Mouse (Mus musculus) limb, embryonic 13.5 days (tissue): ENCODE measurements around the gene Tubb5. TPM values are rescaled to one million over a fixed set of nuclear protein-coding genes. Genes with fewer than 3 reads are reported as not detected.
A peak's percentile ranks its signal among the peaks of the same experiment; 100 is the strongest.

Source experiments
- ATAC-seq: fragments of 200-750 bp; cut with Nextera tagmentation; 2 replicates; pipeline ENCODE4 v1.8.0; 2017; ENCODE audit warnings: low read depth, moderate number of reproducible peaks, moderate TSS enrichment; ENCODE audit not compliant: low FRiP score
- H3K27ac ChIP-seq: fragments of 300-500 bp; sonication (generic); 2 replicates; pipeline ENCODE4 v1.5.1; 2015; ENCODE audit warnings: inconsistent platforms, mild to moderate bottlenecking, moderate library complexity
- H3K27me3 ChIP-seq: fragments of 300-500 bp; sonication (generic); 2 replicates; pipeline ENCODE4 v1.6.1; 2015; ENCODE audit warnings: mild to moderate bottlenecking, inconsistent platforms
- H3K36me3 ChIP-seq: fragments of 300-500 bp; sonication (generic); 2 replicates; pipeline ENCODE4 v1.6.1; 2015; ENCODE audit warnings: inconsistent platforms, mild to moderate bottlenecking, moderate library complexity
- H3K4me1 ChIP-seq: fragments of 300-500 bp; sonication (generic); 2 replicates; pipeline ENCODE4 v1.6.1; 2015; ENCODE audit warnings: inconsistent platforms
- H3K4me2 ChIP-seq: fragments of 300-500 bp; sonication (generic); replicated peaks from 2 replicates; pipeline ENCODE4 v1.6.1; 2015; ENCODE audit warnings: inconsistent platforms, mild to moderate bottlenecking, moderate library complexity
- H3K4me3 ChIP-seq: fragments of 300-500 bp; sonication (generic); 2 replicates; pipeline ENCODE4 v1.5.1; 2015; ENCODE audit warnings: moderate library complexity, mild to moderate bottlenecking, inconsistent platforms
- H3K9ac ChIP-seq: fragments of 300-500 bp; sonication (generic); 2 replicates; pipeline ENCODE4 v1.6.1; 2015; ENCODE audit warnings: mild to moderate bottlenecking, inconsistent platforms
- H3K9me3 ChIP-seq: fragments of 300-500 bp; sonication (generic); 2 replicates; pipeline ENCODE4 v1.6.1; 2016; ENCODE audit warnings: inconsistent platforms
- WGBS: fragments of 180-500 bp; shearing (Covaris S2); methylation state at CpG from one replicate; pipeline ENCODE4 v1.1.7; 2015; 5-methylcytosine and 5-hydroxymethylcytosine counted together
- polyA plus RNA-seq: library from polyadenylated mRNA; unstranded; fragments of >200 nt; fragmentation: Nextera tagmentation; extraction: Ambion mirVana; gene quantifications from 2 replicates; pipeline ENCODE4 v1.2.1, GENCODE M21; 2015

The Tubb5 gene
- polyA plus RNA-seq, 1 experiment from 2014 or later, result 1,168 TPM

GRCm38 (mm10) chr17:35820111-35820510 lies 18.0 kb downstream of the Tubb5 start:
- H3K4me1 ChIP-seq, result peaks cover 56% of the 10 kb centered on the region
- H3K4me3 ChIP-seq, result no peak overlapping the region
- no peak overlapping the region for H3K4me2 ChIP-seq
- WGBS, result 80% methylated on average over 5 of the region's 5 CpGs
- peaks cover 3% of the 10 kb centered on the region; the same call in 1 of the 2 replicates for H3K36me3 ChIP-seq
- no peak for ATAC-seq
- H3K27ac ChIP-seq, result no peak overlapping the region
- no peak overlapping the region for H3K9ac ChIP-seq
- no peaks in the 10 kb centered on the region for H3K27me3 ChIP-seq
- no peaks in the 10 kb centered on the region for H3K9me3 ChIP-seq

GRCm38 (mm10) chr17:35817226-35817625 lies 20.9 kb downstream of the Tubb5 start:
- H3K4me3 ChIP-seq, result no peak overlapping the region
- ATAC-seq, result no peak
- H3K36me3 ChIP-seq, result no peaks in the 10 kb centered on the region
- 28% methylated on average over 10 of the region's 10 CpGs for WGBS
- no peak overlapping the region for H3K9ac ChIP-seq
- H3K27me3 ChIP-seq, result no peaks in the 10 kb centered on the region
- no peaks in the 10 kb centered on the region for H3K9me3 ChIP-seq
- peaks cover 63% of the 10 kb centered on the region for H3K4me1 ChIP-seq
- peak overlapping the region; percentile 25; the same call in 1 of the 2 replicates for H3K4me2 ChIP-seq
- peak overlapping the region; percentile 67; the same call in 1 of the 2 replicates for H3K27ac ChIP-seq

GRCm38 (mm10) chr17:35816686-35817085 lies 21.4 kb downstream of the Tubb5 start:
- Histone ChIP-seq H3K4me1 (peaks cover 61% of the 10 kb centered on the region), H3K9me3 (no peaks in the 10 kb centered on the region), H3K9ac (no peak overlapping the region), H3K4me2 (no peak overlapping the region), H3K27ac (peak overlapping the region; percentile 39; the same call in 1 of the 2 replicates), H3K27me3 (no peaks in the 10 kb centered on the region), H3K36me3 (no peaks in the 10 kb centered on the region), H3K4me3 (no peak overlapping the region)
- 39% methylated on average over 8 of the region's 14 CpGs for WGBS
- ATAC-seq, result no peak

GRCm38 (mm10) chr17:35815836-35816235 lies 22.3 kb downstream of the Tubb5 start:
- no peak for ATAC-seq
- Histone ChIP-seq H3K9me3 (no peaks in the 10 kb centered on the region), H3K36me3 (no peaks in the 10 kb centered on the region), H3K27ac (no peak overlapping the region), H3K4me1 (peaks cover 54% of the 10 kb centered on the region), H3K27me3 (no peaks in the 10 kb centered on the region), H3K9ac (no peak overlapping the region), H3K4me3 (no peak overlapping the region), H3K4me2 (no peak overlapping the region)
- 44% methylated on average over 7 of the region's 7 CpGs for WGBS

GRCm38 (mm10) chr17:35814678-35815077 lies 23.4 kb downstream of the Tubb5 start:
- Histone ChIP-seq H3K9me3 (no peaks in the 10 kb centered on the region), H3K4me2 (no peak overlapping the region), H3K9ac (no peak overlapping the region), H3K36me3 (no peaks in the 10 kb centered on the region), H3K27ac (no peak overlapping the region), H3K4me1 (peaks cover 50% of the 10 kb centered on the region), H3K27me3 (no peaks in the 10 kb centered on the region), H3K4me3 (no peak overlapping the region)
- WGBS, result 57% methylated on average over 6 of the region's 6 CpGs
- ATAC-seq, result no peak

GRCm38 (mm10) chr17:35813653-35814052 lies 24.5 kb downstream of the Tubb5 start:
- Histone ChIP-seq H3K9me3 (no peaks in the 10 kb centered on the region), H3K27ac (peak overlapping the region; percentile 81), H3K4me3 (no peak overlapping the region), H3K27me3 (no peaks in the 10 kb centered on the region), H3K36me3 (no peaks in the 10 kb centered on the region), H3K4me2 (0 out of 2 replicates have a peak overlapping the region, but pooled peaks have one; percentile 3), H3K9ac (no peak overlapping the region), H3K4me1 (peaks cover 50% of the 10 kb centered on the region)
- no peak; the same call in 1 of the 2 replicates for ATAC-seq
- WGBS, result 68% methylated on average over 7 of the region's 7 CpGs

GRCm38 (mm10) chr17:35813245-35813647 lies 24.9 kb downstream of the Tubb5 start:
- H3K9ac ChIP-seq, result no peak overlapping the region
- 0 out of 2 replicates have a peak overlapping the region, but pooled peaks have one; percentile 3 for H3K4me2 ChIP-seq
- H3K9me3 ChIP-seq, result no peaks in the 10 kb centered on the region
- ATAC-seq, result peak; percentile 75
- no peaks in the 10 kb centered on the region for H3K36me3 ChIP-seq
- peak overlapping the region; percentile 81 for H3K27ac ChIP-seq
- no peak overlapping the region for H3K4me3 ChIP-seq
- WGBS, result 30% methylated on average over 7 of the region's 7 CpGs
- peaks cover 50% of the 10 kb centered on the region for H3K4me1 ChIP-seq
- no peaks in the 10 kb centered on the region for H3K27me3 ChIP-seq

- Histone ChIP-seq H3K4me2 (no peak overlapping the region), H3K9ac (no peak overlapping the region)
- 67% methylated on average over 6 of the region's 6 CpGs for WGBS
These were observed 25.4 kb downstream of the Tubb5 start for GRCm38 (mm10) chr17:35812736-35813135.

GRCm38 (mm10) chr17:35812307-35812706 lies 25.8 kb downstream of the Tubb5 start:
- Histone ChIP-seq H3K9ac (no peak overlapping the region), H3K4me2 (no peak overlapping the region), H3K9me3 (no peaks in the 10 kb centered on the region), H3K36me3 (no peaks in the 10 kb centered on the region), H3K4me1 (peaks cover 46% of the 10 kb centered on the region), H3K4me3 (no peak overlapping the region), H3K27me3 (no peaks in the 10 kb centered on the region), H3K27ac (peak overlapping the region; percentile 81)
- ATAC-seq, result no peak
- WGBS, result 80% methylated on average over 5 of the region's 5 CpGs

More at GRCm38 (mm10) chr17:35812736-35813135, 25.4 kb downstream of the Tubb5 start:
- H3K27ac ChIP-seq, result peak overlapping the region; percentile 81
- H3K9me3 ChIP-seq, result no peaks in the 10 kb centered on the region
- H3K27me3 ChIP-seq, result no peaks in the 10 kb centered on the region
- peaks cover 50% of the 10 kb centered on the region for H3K4me1 ChIP-seq
- ATAC-seq, result no peak
- no peaks in the 10 kb centered on the region for H3K36me3 ChIP-seq
- no peak overlapping the region for H3K4me3 ChIP-seq

GRCm38 (mm10) chr17:35810900-35811648 lies 27.0 kb downstream of the Tubb5 start:
- Histone ChIP-seq H3K27me3 (no peaks in the 10 kb centered on the region), H3K27ac (no peak overlapping the region), H3K36me3 (no peaks in the 10 kb centered on the region), H3K9me3 (no peaks in the 10 kb centered on the region), H3K4me2 (no peak overlapping the region), H3K4me3 (no peak overlapping the region), H3K4me1 (peaks cover 34% of the 10 kb centered on the region), H3K9ac (no peak overlapping the region)
- WGBS, result 81% methylated on average over 5 of the region's 5 CpGs
- ATAC-seq, result no peak

GRCm38 (mm10) chr17:35809395-35809794 lies 28.7 kb downstream of the Tubb5 start:
- Histone ChIP-seq H3K4me2 (no peak overlapping the region), H3K9ac (no peak overlapping the region), H3K27me3 (no peaks in the 10 kb centered on the region), H3K9me3 (no peaks in the 10 kb centered on the region), H3K36me3 (no peaks in the 10 kb centered on the region), H3K4me1 (peaks cover 22% of the 10 kb centered on the region), H3K4me3 (no peak overlapping the region), H3K27ac (no peak overlapping the region)
- WGBS, result 93% methylated on average over 11 of the region's 11 CpGs
- ATAC-seq, result no peak

- H3K4me1 ChIP-seq, result peaks cover 12% of the 10 kb centered on the region
- peak overlapping the region; percentile 29; the same call in 1 of the 2 replicates for H3K27ac ChIP-seq
- no peak overlapping the region for H3K4me3 ChIP-seq
- H3K36me3 ChIP-seq, result no peaks in the 10 kb centered on the region
- H3K9ac ChIP-seq, result no peak overlapping the region
- H3K27me3 ChIP-seq, result no peaks in the 10 kb centered on the region
- 59% methylated on average over 9 of the region's 9 CpGs for WGBS
- no peak overlapping the region for H3K4me2 ChIP-seq
- no peak; the same call in 1 of the 2 replicates for ATAC-seq
- H3K9me3 ChIP-seq, result no peaks in the 10 kb centered on the region
These were observed 30.0 kb downstream of the Tubb5 start for GRCm38 (mm10) chr17:35808073-35808472.
